Mouse (Mus musculus) testis, postnatal 14 days (tissue): ENCODE results near the gene Smtn.
A peak's percentile ranks its signal among the peaks of the same experiment; 100 is the strongest.

Experiments used
- DNase-seq: peaks from one replicate; pipeline ENCODE4 v3.0.0; 2021; ENCODE audit warnings: low spot score

Gene Smtn

DNA sequence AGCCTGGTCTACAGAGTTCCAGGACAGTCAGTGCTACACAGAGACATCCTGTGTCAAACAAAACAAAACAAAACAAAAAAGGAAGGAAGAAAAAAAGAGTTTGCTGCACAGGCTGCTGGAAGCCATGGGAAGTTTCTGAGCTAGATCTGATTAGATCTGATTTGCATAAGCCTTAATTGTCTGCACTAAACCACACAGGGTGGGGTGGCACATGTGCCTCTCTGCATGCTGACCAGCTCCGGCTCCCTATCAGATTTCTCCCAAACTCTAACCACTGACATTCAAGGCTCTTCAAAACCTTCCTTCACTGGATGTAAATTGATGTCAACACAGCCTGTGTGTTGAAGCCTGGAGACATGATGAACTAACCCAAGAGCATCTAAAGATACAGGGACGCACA is 6.6 kb upstream of the Smtn start:
- no peak for DNase-seq

DNA sequence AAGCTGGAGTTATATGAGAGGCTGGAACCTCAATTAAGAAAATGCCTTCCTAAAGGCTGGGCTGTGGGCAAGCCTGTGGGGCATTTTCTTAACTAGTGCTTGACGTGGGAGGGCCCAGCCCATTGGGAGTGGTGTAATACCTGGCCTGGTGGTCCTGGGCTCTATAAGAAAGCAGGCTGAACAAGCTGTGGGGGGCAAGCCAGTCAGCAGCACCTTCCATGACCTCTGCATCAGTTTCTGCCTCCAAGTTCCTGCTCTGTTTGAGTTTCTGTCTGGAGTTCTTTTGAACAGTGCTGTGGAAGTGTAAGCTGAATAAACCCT is 5.8 kb upstream of the Smtn start:
- DNase-seq = no peak

DNA sequence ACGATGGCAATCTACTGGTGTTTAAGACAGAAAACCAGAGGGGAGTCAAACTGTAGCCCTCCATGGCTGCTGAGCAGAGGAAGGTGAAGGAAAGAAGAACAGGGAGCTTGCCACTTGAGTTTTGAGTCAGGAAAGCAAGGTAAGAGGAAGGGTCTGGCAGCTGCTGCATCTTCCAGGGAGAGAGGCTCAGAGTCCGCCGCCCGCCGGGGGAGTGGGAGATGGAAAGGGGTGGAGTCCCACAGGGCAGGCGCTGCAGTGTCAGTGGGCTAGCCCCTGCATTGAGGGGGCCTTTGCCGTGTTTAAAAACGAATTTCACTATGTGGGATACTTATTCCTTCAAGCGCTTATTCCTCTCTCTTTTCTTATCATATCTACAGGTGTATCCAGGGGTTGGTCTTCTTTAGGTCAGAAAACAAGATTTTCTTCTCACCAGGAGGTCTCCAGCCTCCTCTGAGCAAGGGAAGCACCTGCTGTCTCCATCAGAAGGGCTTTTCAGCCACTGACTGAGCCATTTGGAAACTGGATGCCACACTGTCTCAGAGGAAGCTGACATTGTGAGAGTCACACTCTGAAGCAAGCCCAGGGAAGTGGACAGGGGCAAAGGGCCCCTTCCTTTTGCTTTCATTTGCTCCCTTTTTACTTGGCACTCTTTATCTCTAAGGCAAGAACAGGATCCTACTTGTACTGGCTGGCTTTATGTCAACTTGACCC is 5.3 kb upstream of the Smtn start:
- DNase-seq = no peak

- DNase-seq = no peak
Measured at GRCm38 (mm10) chr11:3544409-3544808, 4.0 kb upstream of the Smtn start.

GRCm38 (mm10) chr11:3543001-3543400 is 2.6 kb upstream of the Smtn start:
- peak; percentile 56 for DNase-seq

DNA sequence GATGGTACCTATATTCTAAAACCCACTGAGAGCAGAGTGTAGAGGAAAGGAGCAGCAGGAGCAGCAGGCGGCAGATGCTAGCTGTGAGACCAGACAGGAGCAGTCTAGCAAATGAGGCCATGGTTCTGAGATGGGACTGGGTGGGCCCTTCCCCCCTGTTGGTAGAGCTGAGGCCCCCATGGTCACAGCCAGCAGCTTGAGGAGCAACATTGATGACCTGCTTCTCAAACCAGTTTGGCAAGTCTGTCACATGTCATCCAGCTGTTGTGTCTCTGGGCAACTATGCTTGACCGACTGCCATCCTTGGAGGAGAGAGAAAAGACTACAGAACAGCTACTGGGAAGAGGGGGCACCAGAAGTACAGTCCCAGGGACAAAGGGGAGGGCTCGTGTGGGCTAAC is 1.5 kb upstream of the Smtn start:
- DNase-seq = no peak

DNA sequence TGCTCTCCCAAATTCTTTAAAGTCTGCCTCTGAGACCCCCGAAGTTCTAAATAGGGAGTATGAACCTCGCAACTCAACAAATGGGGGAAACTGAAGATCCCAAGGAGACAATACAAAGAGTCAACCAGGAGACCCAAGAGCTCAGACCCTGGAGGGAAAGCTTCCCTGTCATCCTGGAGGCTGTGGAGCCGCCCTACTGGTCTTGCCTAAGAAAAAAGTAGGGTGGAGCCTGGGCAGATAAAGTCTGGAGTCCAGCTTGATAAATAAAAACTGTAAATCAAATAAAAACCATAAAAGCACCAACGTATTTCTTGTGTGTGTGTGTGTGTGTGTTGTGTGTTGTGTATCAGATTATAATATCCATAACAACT is 601 bp downstream of the Smtn start:
- DNase-seq = no peak

DNA sequence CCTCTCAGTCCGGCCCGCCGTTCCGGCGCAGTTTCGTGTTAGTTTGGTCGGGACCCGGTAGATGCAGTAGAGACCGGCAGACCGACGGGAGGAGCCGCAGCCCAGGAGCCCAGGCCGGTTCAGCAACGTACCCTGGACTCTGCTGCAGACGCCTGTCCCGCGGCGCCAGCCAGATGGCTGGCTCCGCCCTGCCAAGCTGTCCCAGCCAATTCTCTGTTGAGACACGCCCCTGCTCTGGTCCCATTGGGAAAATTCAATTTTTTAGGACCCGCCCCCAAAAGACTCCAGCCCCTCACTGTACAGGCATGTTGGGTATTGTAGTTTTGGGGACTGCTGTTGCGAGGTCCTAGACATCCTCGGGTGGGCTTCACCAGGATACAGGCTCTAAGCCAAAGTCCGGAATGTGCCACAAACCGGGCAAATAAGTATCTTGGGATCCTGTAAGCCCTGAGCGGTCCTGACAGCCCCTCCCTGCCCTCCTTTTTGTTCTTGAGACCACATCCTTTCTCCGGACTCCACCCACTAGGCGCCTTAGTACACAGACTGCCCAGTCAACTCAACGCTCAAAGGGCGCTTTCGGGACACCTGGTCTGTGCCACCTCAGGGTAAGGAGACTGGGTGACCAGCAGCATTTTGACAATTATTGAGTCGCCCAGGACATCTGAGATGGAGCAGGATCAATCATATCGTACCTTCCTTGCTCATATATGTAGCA is 1.1 kb downstream of the Smtn start:
- DNase-seq = peak; percentile 88

DNA sequence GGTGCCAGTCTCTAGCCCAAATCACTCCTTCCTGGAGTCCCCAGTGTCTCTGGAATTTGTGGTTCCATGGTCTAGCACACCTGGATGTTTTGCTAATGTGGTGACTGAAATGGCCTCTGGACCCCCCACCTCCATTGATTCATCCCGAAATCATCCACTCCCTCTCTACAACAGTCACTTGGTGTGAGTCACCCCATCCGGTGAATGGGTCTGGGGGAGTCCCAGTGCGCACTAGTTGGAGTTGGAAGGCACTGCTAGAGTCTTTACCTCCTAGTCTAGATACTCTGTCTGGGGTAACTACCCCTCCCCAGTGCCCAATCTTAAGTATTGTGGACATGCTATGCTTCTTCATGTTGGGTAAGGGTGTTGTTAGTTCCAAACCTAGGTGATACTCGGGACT is 2.1 kb downstream of the Smtn start:
- DNase-seq = no peak

- no peak for DNase-seq
Measured at GRCm38 (mm10) chr11:3537711-3538110, 2.7 kb downstream of the Smtn start.

GRCm38 (mm10) chr11:3536745-3537333 is 3.6 kb downstream of the Smtn start:
- no peak for DNase-seq

- no peak for DNase-seq
Measured at GRCm38 (mm10) chr11:3536082-3536481, 4.3 kb downstream of the Smtn start.

DNA sequence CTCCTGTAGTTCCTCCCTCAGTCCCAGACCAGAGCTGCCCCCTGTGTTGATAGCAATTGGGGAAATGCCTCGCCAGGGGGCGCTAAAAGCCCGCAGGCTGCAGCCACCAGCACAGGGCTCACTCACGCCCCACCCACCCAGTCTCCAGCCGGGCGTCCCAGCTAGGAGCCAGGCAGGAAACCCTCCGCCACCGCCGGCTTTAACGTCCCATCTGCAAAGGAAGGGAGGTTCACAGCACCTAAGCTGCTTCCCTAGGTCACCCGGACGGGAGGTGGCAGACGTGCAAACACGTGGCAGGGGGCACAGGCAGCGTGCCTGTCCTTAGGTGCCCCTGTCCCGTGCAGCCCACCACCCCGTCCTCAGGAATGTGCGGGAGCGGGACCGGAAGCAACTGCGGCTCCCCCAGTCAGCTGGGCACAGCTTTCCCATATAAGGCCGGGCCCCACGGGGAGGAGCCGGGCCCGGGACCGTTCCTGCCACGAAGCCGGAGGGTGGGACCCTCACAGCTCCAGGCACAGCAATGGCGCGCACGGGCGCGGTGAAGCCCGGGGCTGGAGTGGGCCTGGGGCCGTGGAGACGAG is 4.9 kb downstream of the Smtn start:
- peak; percentile 92 for DNase-seq

GRCm38 (mm10) chr11:3534956-3535355 is 5.5 kb downstream of the Smtn start:
- DNase-seq = no peak

- no peak for DNase-seq
Measured at GRCm38 (mm10) chr11:3533406-3533932, 6.9 kb downstream of the Smtn start.

DNA sequence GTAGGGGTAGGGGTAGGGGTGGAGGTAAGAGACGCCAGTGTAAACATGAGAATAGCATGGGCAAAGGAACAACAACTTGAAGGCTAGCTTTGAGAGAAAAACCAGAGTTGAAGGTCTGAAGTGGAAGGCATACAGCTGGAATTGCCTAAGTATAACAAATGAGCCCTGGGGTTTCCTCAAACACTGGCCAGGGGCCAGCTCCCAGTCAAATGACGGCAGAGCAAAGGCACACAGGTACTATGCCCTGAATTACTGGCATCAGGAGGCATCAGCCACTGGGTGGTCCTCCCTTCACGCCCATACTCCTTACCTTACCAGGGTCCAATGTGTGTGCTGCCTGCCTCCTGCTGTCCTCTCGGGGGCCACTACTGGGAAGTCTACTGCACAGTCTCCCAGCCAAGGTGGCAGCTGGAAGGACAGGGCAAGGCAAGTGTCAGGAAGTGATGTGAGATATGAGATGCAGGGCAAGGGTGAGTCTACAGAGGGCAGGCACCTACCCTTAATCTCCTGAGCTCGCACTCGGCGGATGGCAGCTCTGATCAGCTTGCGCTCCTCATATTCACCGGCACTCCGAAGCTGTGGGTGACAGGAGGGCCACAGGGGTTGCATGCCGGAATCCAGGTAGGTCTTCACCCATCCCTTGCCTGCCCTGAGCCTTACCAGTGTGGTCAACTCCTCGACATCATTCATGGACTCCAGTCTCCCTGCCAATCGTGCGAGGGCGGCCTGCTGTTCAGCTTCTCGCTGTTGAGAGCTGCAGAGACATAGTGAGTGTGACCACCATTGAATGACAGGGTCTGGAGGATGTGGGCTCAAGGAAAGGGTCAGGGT is 8.1 kb downstream of the Smtn start:
- no peak for DNase-seq

- DNase-seq = no peak
Measured at GRCm38 (mm10) chr11:3531634-3532033, 8.8 kb downstream of the Smtn start.

GRCm38 (mm10) chr11:3530731-3531130 is 9.7 kb downstream of the Smtn start:
- no peak for DNase-seq

GRCm38 (mm10) chr11:3529476-3530252 is 10.7 kb downstream of the Smtn start:
- no peak for DNase-seq

DNA sequence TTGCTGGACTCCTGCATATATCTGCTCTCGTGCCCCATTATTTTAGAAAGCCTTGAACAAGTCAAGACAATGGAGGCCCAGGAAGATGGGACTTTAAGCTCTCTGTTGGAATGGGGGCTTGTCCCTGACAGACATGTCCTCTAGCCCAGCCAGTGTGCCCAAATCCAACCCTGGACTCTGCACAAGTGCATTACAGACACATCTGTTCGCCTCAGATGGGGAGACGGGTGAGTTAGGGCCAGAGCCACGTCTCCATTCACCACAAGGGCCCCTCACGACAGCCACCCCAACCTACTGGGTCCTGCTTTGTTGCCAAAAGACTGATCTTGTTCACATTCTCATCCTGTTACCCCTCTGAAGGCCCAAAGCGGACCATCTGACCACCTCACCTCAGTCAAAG is 12.2 kb downstream of the Smtn start:
- DNase-seq = no peak

- no peak for DNase-seq
Measured at GRCm38 (mm10) chr11:3527766-3528165, 12.6 kb downstream of the Smtn start.
